Mouse (Mus musculus) ovary, adult 10 weeks (tissue): ENCODE results near the gene Snx21. TPM values are rescaled to one million over a fixed set of nuclear protein-coding genes. Genes with fewer than 3 reads are reported as not detected.

Experiments
- polyA plus RNA-seq: library from polyadenylated mRNA; stranded (reverse); fragments of 350-450 nt; fragmentation: Illumina TruSeq; extraction: RNeasy Lipid Tissue Mini Kit (QIAGEN cat#74804); gene quantifications from one replicate; pipeline ENCODE4 v1.2.3, GENCODE M21; 2014

The Snx21 gene
- polyA plus RNA-seq = 2.3 TPM

GRCm38 (mm10) chr2:164785481-164786387, at the start of gene Snx21:
Gene Snx21, plus strand, starts transcription at chr2:164785823.

GRCm38 (mm10) chr2:164745843-164746479, 39.7 kb upstream of the Snx21 start, which contains the start of the genes Wfdc3 and Dnttip1:
Gene Wfdc3, minus strand, starts transcription at chr2:164745931.
Gene Dnttip1, plus strand, starts transcription at chr2:164745983.

GRCm38 (mm10) chr2:164769258-164770037, 16.2 kb upstream of the Snx21 start, which contains the start of gene Ube2c:
Gene Ube2c, plus strand, starts transcription at chr2:164769898.

DNA sequence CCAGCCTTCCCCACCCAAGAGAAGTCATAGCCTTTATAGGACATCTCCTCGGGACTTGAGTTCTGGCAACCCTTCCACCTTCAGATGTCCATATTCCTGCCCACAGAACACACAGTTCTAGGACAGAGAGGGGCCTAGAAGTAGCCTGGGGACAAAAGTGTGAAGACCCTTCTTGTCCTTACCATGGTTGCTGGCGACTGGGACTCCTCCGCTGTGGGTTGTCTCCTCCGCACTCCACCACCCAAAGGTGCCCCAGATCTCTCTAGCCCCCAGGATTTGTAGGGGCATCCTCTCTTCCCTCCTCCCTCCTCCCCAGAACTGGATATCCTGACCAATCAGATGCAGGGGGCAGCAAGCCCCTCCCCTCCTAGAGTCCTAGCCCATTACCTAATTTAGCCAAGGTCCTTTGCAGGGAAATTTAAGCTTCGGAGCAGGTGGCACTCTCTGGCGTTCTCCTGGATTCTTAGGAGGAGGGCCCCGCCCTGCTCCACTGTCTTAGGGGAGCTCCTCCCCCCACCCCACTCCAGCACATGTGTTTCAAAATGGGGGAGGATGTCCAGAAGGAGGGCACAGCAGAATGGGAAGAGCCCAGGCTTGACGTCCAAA, 6.0 kb upstream of the Snx21 start, which contains the start of gene Tnnc2:
Gene Tnnc2, minus strand, starts transcription at position 487 of the 606 bp plus-strand sequence.

DNA sequence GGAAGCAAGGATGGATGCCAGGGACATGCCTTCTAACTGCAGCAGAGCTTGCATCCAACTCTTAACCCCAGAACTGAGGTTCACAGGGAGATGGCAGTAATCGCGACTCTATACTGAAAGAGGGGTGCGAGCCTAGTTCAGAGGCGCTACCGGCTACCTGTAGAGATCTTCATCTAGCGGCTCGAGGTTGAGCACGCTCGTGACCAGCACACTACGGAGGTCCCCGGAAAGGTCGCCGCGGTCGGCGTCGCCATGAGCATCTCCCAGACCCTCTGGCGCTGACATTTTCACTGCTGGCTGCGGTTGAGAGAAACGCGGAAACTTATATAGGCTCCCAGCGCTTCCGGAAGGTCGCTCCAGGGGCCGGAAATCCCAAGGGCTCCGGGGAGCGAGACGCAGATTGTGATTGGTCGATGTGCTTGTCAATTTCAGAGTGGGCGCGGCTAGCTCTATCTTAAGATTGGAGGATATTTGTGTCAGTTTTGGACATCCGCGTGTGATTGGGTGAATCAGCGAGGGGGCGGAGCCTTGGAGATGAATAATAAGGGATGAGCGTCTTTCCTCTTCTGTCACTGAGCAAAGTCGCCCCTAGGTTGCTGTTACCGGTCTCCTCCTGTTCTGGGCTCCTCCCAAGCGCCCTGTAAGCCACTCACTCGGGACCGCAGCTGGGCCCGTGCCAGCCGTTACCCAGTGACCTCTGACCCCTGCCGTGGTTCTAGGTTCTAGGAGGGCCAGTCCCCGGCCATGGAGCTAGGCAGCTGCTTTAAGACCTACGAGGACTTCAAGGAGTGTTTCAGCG, 19.1 kb downstream of the Snx21 start, which contains the start of the genes Acot8 and Zswim3:
Gene Acot8, minus strand, starts transcription at position 350 of the 799 bp plus-strand sequence.
Gene Zswim3, plus strand, starts transcription at position 566 of the 799 bp plus-strand sequence.

GRCm38 (mm10) chr2:164822636-164823165, 37.1 kb downstream of the Snx21 start, which contains the start of gene Zswim1:
Gene Zswim1, plus strand, starts transcription at chr2:164822686.

DNA sequence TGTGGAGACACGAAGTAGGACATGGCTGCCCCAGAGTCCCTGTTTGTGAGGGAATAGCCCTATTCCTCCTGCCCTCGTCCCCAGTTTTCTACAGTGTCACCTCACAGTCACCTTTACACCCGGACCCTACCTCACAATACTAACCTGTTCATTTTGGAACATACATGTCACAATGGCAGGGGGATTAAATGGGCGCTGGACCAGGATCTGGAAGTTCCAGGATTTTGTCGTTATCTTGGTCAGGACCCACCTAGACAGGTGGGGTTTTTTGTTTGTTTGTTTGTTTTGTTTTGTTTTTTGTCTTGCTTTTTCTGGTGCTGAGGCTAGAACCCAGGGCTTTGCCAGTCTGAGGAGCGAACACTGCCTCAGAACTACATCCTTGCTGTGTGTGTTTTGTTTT, 42.8 kb downstream of the Snx21 start, which contains the start of gene Spata25:
Gene Spata25, minus strand, starts transcription at position 101 of the 400 bp plus-strand sequence.

DNA sequence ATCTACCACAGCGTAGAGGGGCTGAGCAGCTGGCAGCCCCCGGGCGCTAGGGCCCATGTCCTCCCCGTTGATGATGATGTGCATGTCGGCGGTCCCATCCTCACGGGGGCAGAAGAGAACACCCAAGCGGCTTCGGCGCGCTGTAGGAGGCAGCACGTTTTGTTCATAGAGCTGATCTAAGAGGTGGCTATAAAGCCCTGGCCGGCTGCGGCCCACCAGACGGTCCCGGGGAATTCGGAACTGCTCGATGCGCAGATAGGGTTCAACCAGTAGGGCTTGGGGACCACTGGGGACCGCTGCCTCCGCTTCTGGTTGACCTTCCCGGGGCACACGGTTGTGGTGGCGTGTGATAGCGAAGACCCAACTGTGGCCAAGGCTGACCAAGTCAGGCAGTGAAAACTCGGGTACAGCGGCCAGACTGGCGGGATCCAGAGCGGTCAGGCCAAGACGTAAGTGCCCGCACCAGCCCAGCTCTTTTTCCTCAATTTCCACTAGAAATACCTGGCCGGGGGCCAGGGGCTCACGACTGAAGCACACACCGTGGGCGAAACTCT, 47.2 kb downstream of the Snx21 start, which contains the start of gene Ctsa:
Gene Ctsa, plus strand, starts transcription at position 126 of the 554 bp plus-strand sequence.

DNA sequence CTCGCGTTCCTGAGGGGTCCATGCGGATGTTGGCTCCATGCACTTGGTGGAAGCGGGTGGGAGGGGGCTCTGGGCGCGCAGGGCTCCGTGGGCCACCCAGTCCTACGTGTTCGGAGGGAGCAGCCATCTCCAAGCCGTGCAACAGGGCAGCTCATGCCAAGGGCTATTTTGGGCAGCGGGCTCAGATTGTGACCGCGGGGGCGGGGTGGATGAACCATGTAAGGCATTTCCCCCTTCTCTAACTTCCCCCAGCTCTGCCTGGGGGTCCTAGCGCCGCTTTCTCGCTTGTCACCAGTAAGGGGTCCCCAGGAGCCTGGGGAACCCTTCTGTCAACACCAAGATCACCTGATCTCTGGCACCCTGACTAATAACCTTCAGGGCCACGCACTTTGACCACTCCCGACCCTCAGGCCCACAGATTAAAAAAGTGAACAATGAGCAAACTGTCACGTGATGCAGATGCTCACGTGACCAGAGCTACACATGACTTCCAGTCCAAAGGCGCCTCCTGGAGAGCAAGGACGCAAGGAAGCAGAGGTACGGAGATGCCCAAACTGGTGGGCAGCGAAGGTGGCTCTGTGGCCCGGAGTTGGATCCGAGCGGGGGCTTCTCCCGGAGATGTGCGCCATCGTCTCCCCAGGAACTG, 47.8 kb downstream of the Snx21 start, which contains the start of gene Neurl2:
Gene Neurl2, minus strand, starts transcription at position 143 of the 646 bp plus-strand sequence.

Other genes starting within 250 kb of the Snx21 start
- 1.8 TPM for gene Wfdc2, start 223.4 kb upstream of the Snx21 start, polyA plus RNA-seq
- not detected for gene Spint3, start 212.4 kb upstream of the Snx21 start, polyA plus RNA-seq
- gene Wfdc6a, start 200.4 kb upstream of the Snx21 start, polyA plus RNA-seq = 0.66 TPM
- not detected for gene Eppin, start 192.2 kb upstream of the Snx21 start, polyA plus RNA-seq
- gene Wfdc6b, start 172.3 kb upstream of the Snx21 start, polyA plus RNA-seq = not detected
- gene Wfdc8, start 172.2 kb upstream of the Snx21 start, polyA plus RNA-seq = not detected
- gene Wfdc16, start 147.0 kb upstream of the Snx21 start, polyA plus RNA-seq = not detected
- gene Wfdc10, start 129.8 kb upstream of the Snx21 start, polyA plus RNA-seq = 4.0 TPM
- gene Wfdc9, start 129.2 kb upstream of the Snx21 start, polyA plus RNA-seq = not detected
- gene Wfdc11, start 111.7 kb upstream of the Snx21 start, polyA plus RNA-seq = not detected
- gene Wfdc13, start 100.7 kb upstream of the Snx21 start, polyA plus RNA-seq = not detected
- gene Spint4, start 87.3 kb upstream of the Snx21 start, polyA plus RNA-seq = not detected
- gene Spint5, start 70.5 kb upstream of the Snx21 start, polyA plus RNA-seq = not detected
- 0.57 TPM for gene Wfdc3, start 39.9 kb upstream of the Snx21 start, polyA plus RNA-seq
- gene Dnttip1, start 39.8 kb upstream of the Snx21 start, polyA plus RNA-seq = 5.2 TPM
- 21.0 TPM for gene Ube2c, start 15.9 kb upstream of the Snx21 start, polyA plus RNA-seq
- not detected for gene Tnnc2, start 5.9 kb upstream of the Snx21 start, polyA plus RNA-seq
- not detected for gene Acot8, start 19.1 kb downstream of the Snx21 start, polyA plus RNA-seq
- gene Zswim3, start 19.3 kb downstream of the Snx21 start, polyA plus RNA-seq = 3.5 TPM
- gene Zswim1, start 36.9 kb downstream of the Snx21 start, polyA plus RNA-seq = 3.2 TPM
- not detected for gene Spata25, start 42.7 kb downstream of the Snx21 start, polyA plus RNA-seq
- 36.8 TPM for gene Ctsa, start 47.0 kb downstream of the Snx21 start, polyA plus RNA-seq
- not detected for gene Neurl2, start 47.6 kb downstream of the Snx21 start, polyA plus RNA-seq
- gene Pltp, start 71.9 kb downstream of the Snx21 start, polyA plus RNA-seq = 3.1 TPM
- 4.6 TPM for gene Pcif1, start 93.5 kb downstream of the Snx21 start, polyA plus RNA-seq
- gene Zfp335, start 125.9 kb downstream of the Snx21 start, polyA plus RNA-seq = not detected
- 8.1 TPM for gene Mmp9, start 155.0 kb downstream of the Snx21 start, polyA plus RNA-seq
- 1.5 TPM for gene Slc12a5, start 175.0 kb downstream of the Snx21 start, polyA plus RNA-seq
- 19.7 TPM for gene Ncoa5, start 249.0 kb downstream of the Snx21 start, polyA plus RNA-seq